Mouse (Mus musculus): ENCODE data around the gene Apoc4.
"Not testable (repeated sequence)": the region's sequence is repeated elsewhere in the genome, so short reads cannot be mapped to it uniquely, and the experiment has no call there.

Gene Apoc4

DNA sequence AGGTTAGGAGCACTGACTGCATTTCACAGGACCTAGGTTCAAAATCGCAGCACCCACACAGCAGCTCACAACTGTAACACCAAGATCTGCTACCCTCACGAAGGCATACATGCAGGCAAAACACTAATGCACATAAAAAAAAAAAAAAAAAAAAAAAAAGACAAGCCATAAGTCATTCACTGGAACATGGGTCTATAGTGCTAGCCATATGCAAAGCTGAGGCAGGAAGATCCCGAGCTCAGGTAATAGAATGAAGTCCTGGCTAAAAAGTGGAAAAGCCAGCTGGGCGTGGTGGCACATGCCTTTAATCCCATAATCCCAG is 18.5 kb upstream of the Apoc4 start:
- DNase-seq (ENCODE audit: low spot score in 2 of 2) = no peak

- peak; percentile 48 to 62 for DNase-seq (ENCODE audit: low spot score in 2 of 2)
Observed at GRCm38 (mm10) chr7:19698907-19699826, 17.9 kb upstream of the Apoc4 start, which contains the start of gene Apoe. TSS of gene Apoe (minus strand) at chr7:19699188.

GRCm38 (mm10) chr7:19697949-19698906 is 16.9 kb upstream of the Apoc4 start:
- no peak for DNase-seq (ENCODE audit: low spot score in 2 of 2)

GRCm38 (mm10) chr7:19696336-19696873 is 15.1 kb upstream of the Apoc4 start:
- DNase-seq (ENCODE audit: low spot score in 2 of 2) = no peak

DNA sequence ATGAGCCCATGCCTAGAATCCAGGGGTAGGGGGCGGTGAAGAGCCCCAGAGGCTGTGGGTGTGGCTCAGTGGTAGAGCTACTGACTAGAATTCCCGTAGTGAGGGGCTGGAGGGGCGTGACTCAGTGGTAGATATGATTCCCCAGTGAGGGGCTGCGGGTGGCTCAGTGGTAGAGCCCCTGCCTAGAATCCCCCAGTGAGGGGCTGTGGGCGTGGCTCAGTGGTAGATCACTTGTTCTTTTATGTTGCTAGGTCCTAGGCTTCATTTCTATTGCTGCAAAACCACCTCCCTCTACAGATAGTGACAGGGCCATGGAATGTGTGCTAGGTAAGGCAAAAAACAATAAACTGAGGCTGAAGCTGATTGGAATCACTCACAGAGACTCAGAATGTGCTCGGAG is 14.6 kb upstream of the Apoc4 start:
- no peak for DNase-seq (ENCODE audit: low spot score in 2 of 2)

GRCm38 (mm10) chr7:19695213-19695594 is 13.9 kb upstream of the Apoc4 start:
- no peak for DNase-seq (ENCODE audit: low spot score in 2 of 2)

- DNase-seq (ENCODE audit: low spot score in 2 of 2) = no peak
Observed at GRCm38 (mm10) chr7:19694336-19695212, 13.3 kb upstream of the Apoc4 start.

GRCm38 (mm10) chr7:19693421-19693820 is 12.1 kb upstream of the Apoc4 start:
- DNase-seq (ENCODE audit: low spot score in 2 of 2) = peak in 1 of 2 experiments; percentile 60

DNA sequence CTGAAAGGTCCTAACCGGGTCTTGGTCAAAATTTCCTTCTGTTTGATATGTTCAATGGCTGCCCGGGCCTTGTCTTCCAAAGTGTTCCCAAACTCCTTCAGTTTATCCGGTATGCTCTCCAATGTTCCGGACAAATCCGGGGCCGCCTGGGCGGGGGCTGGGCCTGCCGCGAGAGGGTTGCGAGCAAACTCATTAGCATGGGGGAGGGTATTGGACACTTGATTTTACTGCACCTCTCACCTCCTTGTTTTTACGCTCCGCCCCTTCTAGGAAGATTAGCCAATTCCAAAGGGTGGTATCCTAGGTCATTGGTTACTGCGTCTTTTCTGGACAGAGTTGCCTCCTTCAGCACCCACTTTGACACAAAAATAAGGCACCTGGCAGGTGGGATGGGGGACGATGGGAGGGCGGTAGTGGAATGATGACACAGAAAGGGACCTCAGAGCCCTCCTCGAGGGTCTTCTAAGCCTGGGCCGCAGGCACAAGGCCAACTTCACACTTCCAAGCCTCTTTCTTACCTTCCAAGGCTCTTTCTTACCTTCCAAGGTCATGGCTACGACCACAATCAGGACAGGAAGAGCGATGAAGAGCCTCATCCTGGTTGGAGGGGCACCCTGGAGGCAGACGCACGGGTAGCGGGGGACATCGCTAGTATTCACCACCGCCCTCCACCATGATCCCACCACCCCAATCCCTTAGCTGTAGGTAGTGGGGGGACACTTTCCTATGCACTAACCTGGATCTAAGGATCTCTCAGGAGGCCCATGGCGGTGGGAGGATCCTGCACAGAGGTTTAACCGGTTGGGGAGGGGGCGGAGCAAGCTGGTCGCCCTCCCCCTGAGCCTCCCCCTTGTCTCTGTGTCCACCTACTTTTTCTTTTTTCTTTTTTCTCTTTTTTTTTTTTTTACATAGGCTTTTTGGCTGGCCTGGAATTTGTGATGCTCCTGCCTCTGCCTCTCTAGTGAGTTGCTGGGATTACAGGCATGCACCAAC is 10.9 kb upstream of the Apoc4 start, which contains the start of gene Apoc1:
TSS of gene Apoc1 (minus strand) at position 788 of the 993 bp plus-strand sequence.
- no peak for DNase-seq (ENCODE audit: low spot score in 2 of 2)

- DNase-seq (ENCODE audit: low spot score in 2 of 2) = no peak
Observed at GRCm38 (mm10) chr7:19691434-19691833, 10.2 kb upstream of the Apoc4 start.

- no peak for DNase-seq (ENCODE audit: low spot score in 2 of 2)
Observed at GRCm38 (mm10) chr7:19690845-19691244, 9.6 kb upstream of the Apoc4 start.

GRCm38 (mm10) chr7:19688611-19689010 is 7.3 kb upstream of the Apoc4 start:
- DNase-seq (ENCODE audit: low spot score in 2 of 2) = no peak

GRCm38 (mm10) chr7:19688101-19688500 is 6.8 kb upstream of the Apoc4 start:
- DNase-seq (ENCODE audit: low spot score in 2 of 2) = no peak

DNA sequence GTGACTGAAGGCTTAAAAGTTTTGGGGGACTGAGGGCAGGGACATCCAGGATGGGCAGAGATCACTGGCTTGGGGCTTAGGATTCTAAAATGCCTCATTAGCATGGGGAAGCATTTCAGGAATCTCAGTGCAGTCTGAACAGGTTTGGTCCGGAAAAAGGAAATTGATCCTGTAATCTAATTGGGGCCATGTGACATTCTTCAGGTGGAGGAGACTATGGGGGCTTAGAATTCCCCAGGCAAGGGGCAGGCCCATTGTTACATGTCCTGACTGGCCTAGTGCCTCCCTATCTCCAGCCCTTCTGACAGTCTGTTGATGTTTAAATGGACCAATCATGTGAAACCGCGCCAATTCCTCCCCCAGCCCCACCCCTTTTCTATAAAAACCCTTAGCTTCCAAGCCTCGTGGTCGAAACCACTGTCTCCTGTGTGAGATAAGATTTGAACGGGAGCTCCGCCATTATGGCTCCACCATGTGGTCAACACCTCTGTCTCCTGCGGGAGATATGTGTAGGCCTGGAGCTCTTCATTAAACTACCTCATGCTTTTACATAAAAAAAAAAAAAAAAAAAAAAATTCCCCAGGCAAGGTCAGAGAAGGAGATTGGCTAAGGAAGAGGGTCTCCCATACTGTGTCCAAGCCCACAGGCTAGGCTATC is 5.8 kb upstream of the Apoc4 start:
- DNase-seq (ENCODE audit: low spot score in 2 of 2) = not testable (repeated sequence)

DNA sequence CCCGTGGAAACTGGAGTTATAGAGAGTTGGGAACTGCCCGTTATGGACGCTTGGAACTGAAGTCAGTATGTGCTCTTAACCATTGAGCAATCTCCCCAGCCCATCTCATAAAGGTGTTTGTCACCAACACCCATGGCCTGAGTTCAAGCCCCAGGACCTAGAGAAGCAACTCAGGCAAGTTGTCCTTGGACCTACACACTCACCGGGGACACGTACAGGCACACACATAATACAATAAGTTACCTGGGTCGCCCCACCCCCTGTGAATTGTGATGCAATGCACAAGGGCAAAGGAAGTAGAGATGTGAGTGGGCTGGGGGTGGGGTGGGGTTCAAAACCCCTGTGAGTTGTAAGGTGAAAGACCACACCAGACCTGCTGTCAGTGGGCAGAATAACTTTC is 5.2 kb upstream of the Apoc4 start:
- no peak for DNase-seq (ENCODE audit: low spot score in 2 of 2)

DNA sequence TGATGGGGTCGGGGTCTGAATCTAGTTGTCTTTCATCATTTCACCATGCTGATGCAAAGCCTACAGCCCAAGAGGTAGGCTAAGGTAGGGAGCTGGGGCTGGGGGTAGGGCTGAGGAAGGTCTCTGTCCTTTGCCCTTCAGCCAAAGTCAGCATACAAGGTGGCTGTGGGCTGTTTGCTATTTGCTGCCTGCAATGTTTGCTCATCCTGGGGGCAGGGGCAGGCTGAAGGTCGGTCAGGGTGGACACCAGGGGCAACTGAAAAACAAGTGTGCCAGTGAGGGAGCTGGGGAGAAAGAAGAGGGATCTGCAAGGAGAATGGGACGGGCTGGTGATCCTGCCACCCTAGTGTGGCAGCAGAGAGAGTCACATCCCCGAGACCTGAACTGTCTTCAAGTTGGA is 4.1 kb upstream of the Apoc4 start:
- DNase-seq (ENCODE audit: low spot score in 2 of 2) = no peak

DNA sequence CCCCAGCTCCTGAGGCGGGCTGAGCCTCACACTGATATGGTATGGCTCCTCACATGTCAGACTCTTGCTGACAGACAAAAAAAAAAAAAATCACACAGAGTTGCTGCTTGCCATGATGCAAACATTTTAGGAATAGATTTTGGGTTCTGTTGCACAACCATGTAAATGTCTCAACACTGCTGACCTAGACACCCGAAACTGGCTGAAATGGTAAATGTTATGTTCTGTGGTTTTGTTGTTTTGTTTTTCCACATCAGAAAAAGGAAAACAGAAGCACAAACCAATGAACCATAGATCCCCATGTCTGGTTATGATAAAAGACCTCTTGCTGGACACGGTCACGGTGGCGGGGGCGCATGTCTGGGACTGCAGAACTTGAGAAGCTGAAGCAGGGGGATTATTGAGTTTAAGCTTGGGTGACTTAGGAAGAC is 2.5 kb upstream of the Apoc4 start:
- no peak for DNase-seq (ENCODE audit: low spot score in 2 of 2)

GRCm38 (mm10) chr7:19682979-19683378 is 1.7 kb upstream of the Apoc4 start:
- DNase-seq (ENCODE audit: low spot score in 2 of 2) = no peak

- no peak for DNase-seq (ENCODE audit: low spot score in 2 of 2)
Observed at GRCm38 (mm10) chr7:19680702-19681101, 577 bp downstream of the Apoc4 start.
